Mouse (Mus musculus) left cerebral cortex, adult 8-10 months (tissue): Measurements from ENCODE around the gene Pip4k2a. TPM values are rescaled to one million over a fixed set of nuclear protein-coding genes. Genes with fewer than 3 reads are reported as not detected.
"Not testable (repeated sequence)": the region's sequence is repeated elsewhere in the genome, so short reads cannot be mapped to it uniquely, and the experiment has no call there.

ENCODE experiments used
- DNase-seq, 2 experiments: peaks; one replicate each; pipeline ENCODE4 v3.0.0; 2022; ENCODE audit warnings: low spot score in 2 of 2
- total RNA-seq, 4 experiments: library from RNA; stranded (reverse); gene quantifications; 2 replicates each; pipeline ENCODE4 v1.2.4; 2022

The Pip4k2a gene
- 10 to 100 TPM; 61.9 to 66.5 (median 64.9) TPM for total RNA-seq

GRCm38 (mm10) chr2:18998054-18998478 lies at the start of gene Pip4k2a, which contains the start of gene 4930426L09Rik:
Gene Pip4k2a, minus strand, starts transcription at chr2:18998126.
Gene 4930426L09Rik, plus strand, starts transcription at chr2:18998343.
- DNase-seq: peak; percentile 85 to 91

- DNase-seq: no peak
Observed at GRCm38 (mm10) chr2:19037907-19038570, 40.1 kb upstream of the Pip4k2a start.

DNA sequence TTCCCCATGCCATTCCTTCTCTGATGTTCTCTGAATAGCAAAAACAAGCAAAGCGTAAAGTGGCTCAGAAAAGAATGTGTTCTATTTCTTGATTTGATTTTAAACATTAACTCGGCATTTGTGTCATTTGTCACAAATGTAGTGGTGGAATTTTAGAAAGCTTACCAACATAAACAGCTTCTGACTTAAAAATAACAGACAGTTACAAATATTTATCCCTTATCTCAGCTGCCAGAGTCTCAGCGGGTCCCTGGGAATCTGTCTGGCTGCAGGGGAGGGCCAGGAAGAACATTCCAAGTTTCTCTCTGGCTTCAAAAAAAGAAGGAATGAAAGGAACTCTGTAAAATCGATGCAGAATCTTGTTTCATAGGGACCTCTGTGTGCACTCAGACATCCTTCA lies 39.5 kb upstream of the Pip4k2a start:
- DNase-seq: no peak

DNA sequence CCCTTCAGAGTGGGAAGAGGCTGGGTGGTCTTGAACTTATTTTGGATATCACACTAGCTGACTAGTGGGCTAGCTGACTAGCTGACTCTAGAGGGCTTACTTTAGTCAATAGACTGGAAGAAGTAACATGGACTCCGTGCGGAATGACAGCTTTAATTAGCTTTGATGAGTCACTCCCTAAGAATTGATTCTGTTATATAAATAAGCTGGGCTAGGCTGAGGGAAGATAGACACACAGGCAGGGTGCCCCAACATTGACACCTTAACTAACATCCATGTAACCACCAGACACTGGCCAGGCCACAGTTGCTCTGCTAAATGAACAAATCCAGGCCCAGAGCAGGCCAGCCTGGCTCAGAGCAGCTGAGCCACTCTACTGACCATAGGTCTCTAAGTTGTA lies 26.9 kb upstream of the Pip4k2a start:
- no peak for DNase-seq

GRCm38 (mm10) chr2:19018034-19018433 lies 20.1 kb upstream of the Pip4k2a start:
- DNase-seq: no peak

DNA sequence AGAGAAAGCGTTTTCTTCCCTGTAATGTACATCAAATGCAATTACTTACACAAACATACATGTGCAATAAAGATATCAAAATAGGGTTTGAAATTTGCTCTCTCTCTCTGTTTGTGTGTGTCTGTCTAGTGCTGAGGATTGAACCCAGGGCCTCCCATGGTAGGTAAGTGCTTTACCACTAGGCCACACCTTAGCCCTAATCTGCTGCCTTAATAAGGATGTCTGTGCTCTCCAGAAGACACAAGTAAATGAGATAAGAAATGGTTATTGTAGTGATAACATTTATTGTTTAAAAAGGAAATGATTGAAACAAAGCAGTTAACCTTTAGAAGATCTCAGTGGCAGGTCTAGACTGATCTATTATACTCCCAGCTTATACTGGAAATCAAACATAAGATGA lies 18.9 kb upstream of the Pip4k2a start:
- no peak for DNase-seq

DNA sequence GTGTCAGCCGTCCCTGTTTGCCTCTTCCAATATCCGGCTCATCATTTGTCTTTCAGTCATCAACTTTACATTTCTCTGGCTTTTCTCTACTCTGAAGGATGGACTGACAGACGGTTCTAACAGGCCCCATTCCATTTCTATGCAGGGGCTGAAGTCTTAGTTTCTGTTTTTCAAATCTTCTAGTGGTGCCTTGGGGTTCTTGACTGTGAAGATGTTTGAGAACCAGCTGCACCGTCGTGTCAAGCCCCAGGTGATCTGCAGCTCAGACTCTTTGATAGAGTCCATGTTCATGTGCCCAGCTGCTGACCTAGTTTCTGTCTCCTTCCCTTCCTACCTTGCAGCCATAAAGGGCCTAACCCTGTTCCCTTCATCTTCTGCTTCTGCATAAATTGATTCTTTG lies 18.4 kb upstream of the Pip4k2a start:
- no peak for DNase-seq

DNA sequence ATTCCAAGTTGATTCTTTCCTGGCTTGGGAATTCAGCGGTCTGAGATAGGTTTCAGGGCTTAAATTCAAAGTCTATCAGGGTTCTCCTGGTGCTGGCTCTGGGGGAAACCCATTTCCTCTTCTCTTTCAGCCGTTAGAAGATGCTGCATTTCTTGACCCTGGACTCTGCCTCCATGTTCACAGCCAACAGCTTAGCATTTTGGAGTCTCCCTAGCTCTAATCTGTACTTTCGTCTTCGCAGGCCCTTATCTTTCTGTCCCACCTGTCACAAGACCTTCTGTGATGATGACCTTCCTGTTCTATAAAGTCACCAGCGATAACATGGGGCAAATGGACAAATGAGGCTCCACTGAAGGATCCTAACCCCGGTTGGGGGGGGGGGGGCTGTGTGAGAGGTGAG lies 13.5 kb upstream of the Pip4k2a start:
- DNase-seq: no peak

DNA sequence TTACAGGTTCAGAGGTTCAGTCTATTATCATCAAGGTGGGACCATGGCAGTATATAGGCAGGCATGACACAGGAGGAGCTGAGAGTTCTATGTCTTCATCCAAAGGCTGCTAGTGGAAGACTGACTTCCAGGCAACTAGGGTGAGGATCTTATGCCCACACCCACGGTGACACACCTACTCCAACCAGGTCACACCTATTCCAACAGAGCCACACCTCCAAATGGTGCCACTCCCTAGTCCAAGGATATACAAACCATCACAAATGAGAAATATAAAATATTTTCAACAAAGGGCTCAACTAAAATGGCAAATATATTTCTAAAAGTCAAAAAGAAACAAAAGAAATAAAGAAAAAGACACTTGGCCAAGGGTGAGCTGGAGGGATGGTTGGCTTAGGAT lies 12.6 kb upstream of the Pip4k2a start:
- DNase-seq: not testable (repeated sequence)

DNA sequence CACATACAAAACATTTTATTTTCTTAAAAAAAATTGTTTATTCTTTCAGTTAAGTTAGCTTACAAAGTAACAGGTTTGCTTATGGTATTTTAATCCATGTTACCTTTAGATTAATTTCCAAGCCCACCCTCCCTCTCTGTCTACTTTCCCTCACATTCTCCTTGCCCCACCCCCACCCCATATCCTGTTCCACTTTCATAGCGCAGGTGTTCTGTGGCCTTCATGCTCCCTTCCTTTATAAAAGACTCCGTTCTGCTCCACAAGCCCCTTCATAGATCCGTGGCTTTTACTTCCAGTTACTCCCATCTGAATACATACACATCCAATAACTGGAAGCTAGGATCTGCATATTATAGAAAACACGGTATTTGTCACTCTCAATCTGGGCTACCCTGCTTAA lies 9.7 kb upstream of the Pip4k2a start:
- no peak for DNase-seq

GRCm38 (mm10) chr2:19006124-19006523 lies 8.2 kb upstream of the Pip4k2a start:
- DNase-seq: no peak

GRCm38 (mm10) chr2:19004801-19005200 lies 6.9 kb upstream of the Pip4k2a start:
- no peak for DNase-seq

- DNase-seq: no peak
Observed at GRCm38 (mm10) chr2:18999395-18999794, 1.5 kb upstream of the Pip4k2a start.

DNA sequence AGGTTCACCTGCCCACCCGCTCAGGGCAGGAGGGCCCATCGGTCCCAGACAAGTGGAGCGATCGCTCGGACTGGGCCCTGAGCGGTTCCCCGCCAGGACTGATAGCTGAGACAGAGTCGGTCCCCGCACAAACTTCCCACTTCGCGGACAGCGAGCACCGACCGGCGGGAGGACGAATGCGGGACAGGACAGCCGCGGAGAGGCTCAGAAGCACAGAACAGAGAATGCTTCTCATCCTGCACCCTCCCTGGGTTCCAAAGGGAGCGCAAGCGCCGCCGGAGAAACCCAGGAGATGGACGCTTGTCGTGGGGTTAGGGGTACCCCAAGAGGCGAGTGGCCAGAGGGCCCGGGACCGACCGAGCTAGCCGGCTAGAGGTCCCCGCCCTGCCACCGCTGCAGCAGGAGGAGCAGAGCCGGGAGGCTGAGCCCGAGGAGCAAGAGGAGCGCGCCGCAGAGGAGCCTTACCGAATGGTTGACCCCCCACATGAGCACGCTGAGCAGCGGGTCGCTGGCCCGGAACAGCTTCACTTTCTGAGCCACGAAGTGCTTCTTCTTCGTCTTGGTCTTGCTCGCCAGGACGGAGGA lies 447 bp downstream of the Pip4k2a start:
- DNase-seq: peak; percentile 20 to 48

GRCm38 (mm10) chr2:18996451-18997211 lies 1.3 kb downstream of the Pip4k2a start:
- DNase-seq: peak in 1 of 2 experiments; percentile 13

GRCm38 (mm10) chr2:18992512-18993510 lies 5.1 kb downstream of the Pip4k2a start:
- DNase-seq: no peak

DNA sequence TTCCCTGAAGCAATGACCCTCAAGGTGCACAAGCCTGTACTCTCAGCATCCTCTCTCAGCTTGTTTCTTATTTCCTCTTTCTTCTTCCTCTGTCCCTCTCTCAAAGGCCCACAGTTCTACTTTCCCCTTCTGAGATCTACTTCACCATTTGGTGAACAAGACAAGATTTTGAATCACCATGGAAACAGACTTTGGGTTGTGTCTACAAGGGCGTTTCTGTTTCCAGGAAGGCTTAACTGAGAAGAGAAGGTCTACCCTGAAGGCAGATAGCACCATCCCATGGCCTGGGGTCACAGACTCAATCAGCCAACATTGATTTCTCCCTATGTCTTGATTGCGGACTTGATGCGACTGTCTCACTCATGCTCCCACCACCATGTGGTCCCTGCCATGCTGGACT lies 9.0 kb downstream of the Pip4k2a start:
- DNase-seq: no peak

GRCm38 (mm10) chr2:18985506-18985905 lies 12.4 kb downstream of the Pip4k2a start:
- no peak for DNase-seq

- DNase-seq: no peak
Observed at GRCm38 (mm10) chr2:18984095-18984847, 13.7 kb downstream of the Pip4k2a start.

GRCm38 (mm10) chr2:18983546-18983945 lies 14.4 kb downstream of the Pip4k2a start:
- no peak for DNase-seq
